Mouse (Mus musculus): ENCODE measurements at regions not wholly inside any gene's neighbourhood (a gene's known extent, or its start where the extent isn't known, plus 50 kb on each side); places are given as distances from the start of the nearest gene placed in this dataset.

DNA sequence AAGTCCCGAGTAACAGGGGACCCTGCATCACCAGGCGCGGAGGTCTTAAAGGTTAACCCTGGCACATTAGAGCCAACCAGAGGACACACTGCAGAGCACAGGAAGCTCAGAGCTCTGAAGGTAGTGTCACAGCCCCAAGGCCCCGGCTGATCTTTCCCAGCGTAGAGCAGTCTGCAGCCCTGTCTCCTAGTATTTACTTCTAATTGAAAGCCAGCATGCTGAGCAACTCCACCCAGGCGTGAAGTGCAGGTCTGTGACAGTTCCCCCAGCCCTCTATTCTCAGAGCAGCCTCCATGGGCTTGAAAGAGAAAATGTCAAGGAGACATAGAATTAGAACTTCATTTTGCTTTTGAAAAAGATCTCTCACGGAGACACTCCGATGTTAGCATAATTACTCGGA, 187.0 kb upstream of the Rybp start:
- Histone ChIP-seq H3K36me3 (ENCODE audit: control insufficient read depth, insufficient read depth, low read length) (no peaks in the 10 kb centered on the region), H3K27ac (replicated peaks) (no peak overlapping the region), H3K4me1 (replicated peaks; ENCODE audit: control insufficient read depth, insufficient read depth) (no peaks in the 10 kb centered on the region), H3K4me2 (replicated peaks; ENCODE audit: low read depth) (no peak overlapping the region), H3K9me3 (ENCODE audit: control insufficient read depth, low read length) (no peaks in the 10 kb centered on the region), H3K9ac (ENCODE audit: low read length) (no peak overlapping the region), H3K27me3 (ENCODE audit: control insufficient read depth, insufficient read depth, low read length) (no peaks in the 10 kb centered on the region), H3K4me3 (ENCODE audit: low read depth, low read length) (no peak overlapping the region)
- 77% methylated on average over 9 of the region's 9 CpGs for WGBS
- DNase-seq (ENCODE audit: low spot score) (no peak), ATAC-seq (ENCODE audit: low FRiP score, low TSS enrichment) (no peak)
- TF ChIP-seq EP300 (optimal IDR thresholded peaks at IDR 0.05) (no peak), CTCF (IDR thresholded peaks at IDR 0.05; ENCODE audit: low read depth) (no peak)

DNA sequence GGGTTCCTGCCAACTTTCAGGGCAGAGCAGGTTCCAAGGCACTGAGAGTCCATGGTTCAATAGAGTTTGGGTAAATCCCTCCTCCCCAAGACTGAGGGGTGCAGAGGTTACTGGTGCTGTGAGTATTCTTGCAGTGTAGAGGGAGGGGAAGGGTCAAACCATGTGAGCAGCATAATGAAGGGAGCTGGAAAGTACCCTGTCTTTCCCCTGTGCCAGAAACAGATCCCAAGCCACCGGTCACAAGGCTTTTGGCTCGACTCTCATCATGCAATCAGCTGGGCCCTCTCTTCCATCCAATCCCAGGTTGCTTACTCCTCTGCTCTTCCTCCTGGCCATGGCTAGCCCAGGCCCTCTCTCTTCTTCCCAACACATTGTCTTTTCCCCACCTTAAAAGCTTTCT, 182.8 kb upstream of the Rybp start:
- no peak overlapping the region for H3K4me3 ChIP-seq (ENCODE audit: low read depth, low read length)
- H3K9me3 ChIP-seq (ENCODE audit: control insufficient read depth, low read length), result no peaks in the 10 kb centered on the region
- no peaks in the 10 kb centered on the region for H3K27me3 ChIP-seq (ENCODE audit: control insufficient read depth, insufficient read depth, low read length)
- TF ChIP-seq EP300 (optimal IDR thresholded peaks at IDR 0.05), result no peak
- no peak for TF ChIP-seq CTCF (IDR thresholded peaks at IDR 0.05; ENCODE audit: low read depth)
- no peak overlapping the region for H3K27ac ChIP-seq (replicated peaks)
- WGBS, result 71% methylated on average over 2 of the region's 2 CpGs
- no peaks in the 10 kb centered on the region for H3K4me1 ChIP-seq (replicated peaks; ENCODE audit: control insufficient read depth, insufficient read depth)
- no peak for DNase-seq (ENCODE audit: low spot score)
- H3K9ac ChIP-seq (ENCODE audit: low read length), result no peak overlapping the region
- no peak overlapping the region for H3K4me2 ChIP-seq (replicated peaks; ENCODE audit: low read depth)
- no peak for ATAC-seq (ENCODE audit: low FRiP score, low TSS enrichment)
- H3K36me3 ChIP-seq (ENCODE audit: control insufficient read depth, insufficient read depth, low read length), result no peaks in the 10 kb centered on the region

DNA sequence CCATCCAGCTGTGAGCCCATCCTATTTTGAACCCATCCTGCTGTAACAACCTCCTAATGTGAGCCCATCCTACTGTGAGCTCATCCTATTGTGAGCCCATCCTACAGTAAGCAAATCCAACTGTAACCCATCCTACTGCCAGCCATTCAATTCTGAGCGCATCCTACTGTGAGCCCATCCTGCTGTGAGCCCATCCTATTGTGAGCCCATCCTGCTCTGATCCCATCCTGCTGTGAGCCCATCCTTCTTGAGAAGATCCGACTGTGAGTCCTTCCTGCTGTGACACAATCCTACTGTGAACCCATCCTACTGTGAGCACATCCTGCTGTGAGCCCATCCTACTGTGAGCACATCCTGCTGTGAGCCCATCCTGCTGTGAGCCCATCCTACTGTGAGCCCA, 175.5 kb upstream of the Rybp start:
- Histone ChIP-seq H3K27me3 (ENCODE audit: control insufficient read depth, insufficient read depth, low read length) (no peaks in the 10 kb centered on the region), H3K4me1 (replicated peaks; ENCODE audit: control insufficient read depth, insufficient read depth) (no peaks in the 10 kb centered on the region), H3K9me3 (ENCODE audit: control insufficient read depth, low read length) (no peaks in the 10 kb centered on the region), H3K9ac (ENCODE audit: low read length) (no peak overlapping the region), H3K36me3 (ENCODE audit: control insufficient read depth, insufficient read depth, low read length) (no peaks in the 10 kb centered on the region), H3K4me3 (ENCODE audit: low read depth, low read length) (no peak overlapping the region), H3K4me2 (replicated peaks; ENCODE audit: low read depth) (no peak overlapping the region), H3K27ac (replicated peaks) (no peak overlapping the region)
- 85% methylated on average over 2 of the region's 2 CpGs for WGBS
- TF ChIP-seq EP300 (optimal IDR thresholded peaks at IDR 0.05) (no peak), CTCF (IDR thresholded peaks at IDR 0.05; ENCODE audit: low read depth) (no peak)
- ATAC-seq (ENCODE audit: low FRiP score, low TSS enrichment) (no peak), DNase-seq (ENCODE audit: low spot score) (no peak)

DNA sequence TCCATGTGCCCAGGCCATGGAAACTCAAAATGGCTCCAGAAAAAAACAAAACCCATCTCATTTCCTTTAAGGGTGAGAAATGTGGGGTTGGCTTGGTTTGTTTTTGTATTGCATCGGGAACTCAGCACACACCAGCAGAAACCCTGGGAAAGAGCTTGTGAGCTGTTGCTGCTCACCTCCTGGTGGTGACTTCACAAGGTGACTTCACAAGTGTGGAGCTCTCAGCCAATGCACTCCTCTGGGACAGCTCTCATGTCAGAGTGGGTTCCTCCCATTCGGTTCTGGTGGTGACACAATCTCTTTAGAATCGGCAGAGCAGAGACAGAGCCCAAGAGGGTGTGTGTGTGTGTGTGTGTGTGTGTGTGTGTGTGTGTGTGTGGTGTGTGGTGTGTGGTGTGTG, 166.1 kb upstream of the Rybp start:
- DNase-seq (ENCODE audit: low spot score) (no peak), ATAC-seq (ENCODE audit: low FRiP score, low TSS enrichment) (no peak)
- Histone ChIP-seq H3K27ac (replicated peaks) (no peak overlapping the region), H3K4me2 (replicated peaks; ENCODE audit: low read depth) (no peak overlapping the region), H3K4me3 (ENCODE audit: low read depth, low read length) (no peak overlapping the region), H3K9me3 (ENCODE audit: control insufficient read depth, low read length) (no peaks in the 10 kb centered on the region), H3K4me1 (replicated peaks; ENCODE audit: control insufficient read depth, insufficient read depth) (no peaks in the 10 kb centered on the region), H3K9ac (ENCODE audit: low read length) (no peak overlapping the region), H3K27me3 (ENCODE audit: control insufficient read depth, insufficient read depth, low read length) (no peaks in the 10 kb centered on the region), H3K36me3 (ENCODE audit: control insufficient read depth, insufficient read depth, low read length) (no peaks in the 10 kb centered on the region)
- TF ChIP-seq EP300 (optimal IDR thresholded peaks at IDR 0.05) (no peak), CTCF (IDR thresholded peaks at IDR 0.05; ENCODE audit: low read depth) (no peak)
- WGBS, result 84% methylated on average over 3 of the region's 3 CpGs

DNA sequence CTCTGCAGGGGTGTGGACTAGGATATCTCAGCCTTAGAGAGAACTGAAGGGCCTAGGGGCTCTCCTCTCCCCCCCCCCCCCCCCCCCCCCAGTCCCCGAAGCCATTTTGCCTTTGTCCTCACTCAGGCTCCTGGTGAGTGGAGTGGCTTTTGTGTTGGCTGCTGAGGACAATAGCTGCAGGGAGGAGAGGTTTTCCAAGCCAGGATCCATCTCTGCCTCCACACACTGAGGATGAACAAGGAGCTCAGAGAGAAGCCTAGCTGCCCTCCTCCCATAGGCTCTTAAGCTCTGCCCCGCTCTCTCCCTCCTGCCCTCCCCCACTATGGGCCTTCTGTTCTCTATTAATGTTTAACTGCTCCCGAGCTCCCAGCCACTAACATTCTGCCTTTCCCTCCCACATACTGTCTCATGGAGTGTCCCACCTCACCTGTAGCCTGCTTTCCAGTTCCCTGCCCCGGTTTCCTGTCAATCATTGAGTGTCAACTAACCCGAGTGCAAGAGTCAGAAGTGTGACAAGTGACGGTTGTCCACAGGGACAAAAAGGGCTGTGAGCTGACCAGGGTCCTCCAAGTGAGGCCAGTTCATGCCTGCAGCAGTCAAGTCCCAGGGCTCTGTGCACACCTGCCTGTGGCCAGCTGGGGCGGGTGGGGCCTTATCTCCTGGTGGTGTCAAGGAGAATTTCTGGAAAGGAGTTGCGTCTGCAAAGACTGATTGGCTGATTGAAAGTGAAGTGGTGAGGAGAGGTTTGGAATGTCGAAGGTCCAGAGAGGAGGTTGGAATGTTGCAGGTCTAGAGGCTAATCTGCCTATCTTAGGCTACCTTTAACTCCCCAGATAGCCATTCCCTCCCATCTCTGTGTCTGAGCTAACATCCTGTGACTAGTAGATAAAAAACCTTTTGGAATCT, 165.1 kb upstream of the Rybp start:
- DNase-seq (ENCODE audit: low spot score), result peak; percentile 52

DNA sequence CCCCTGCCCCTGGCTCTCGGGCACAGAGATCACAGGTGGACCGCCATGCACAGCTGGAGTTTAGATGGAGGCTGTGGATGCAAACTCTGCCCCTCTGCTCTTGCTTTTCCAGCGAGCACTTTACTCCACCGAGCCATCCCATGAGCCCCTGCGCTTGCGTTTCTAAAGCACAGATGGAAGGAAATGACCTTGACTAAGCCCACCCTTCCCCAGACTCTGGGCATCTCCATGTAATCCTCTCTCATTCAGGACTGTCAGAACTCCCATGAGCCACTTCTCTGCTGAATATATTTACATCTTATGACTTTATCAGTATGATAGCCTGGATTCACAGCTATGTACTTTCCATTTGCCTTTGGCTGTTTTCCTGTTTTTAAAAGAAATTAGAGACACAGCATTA, 162.8 kb upstream of the Rybp start:
- no peak overlapping the region for H3K27ac ChIP-seq (replicated peaks)

More for the DNA sequence above, 165.1 kb upstream of the Rybp start:
- Histone ChIP-seq H3K9me3 (ENCODE audit: control insufficient read depth, low read length) (no peaks in the 10 kb centered on the region), H3K27me3 (ENCODE audit: control insufficient read depth, insufficient read depth, low read length) (no peaks in the 10 kb centered on the region), H3K36me3 (ENCODE audit: control insufficient read depth, insufficient read depth, low read length) (no peaks in the 10 kb centered on the region), H3K27ac (replicated peaks) (no peak overlapping the region), H3K4me3 (ENCODE audit: low read depth, low read length) (no peak overlapping the region), H3K4me1 (replicated peaks; ENCODE audit: control insufficient read depth, insufficient read depth) (no peaks in the 10 kb centered on the region), H3K9ac (ENCODE audit: low read length) (no peak overlapping the region), H3K4me2 (replicated peaks; ENCODE audit: low read depth) (no peak overlapping the region)
- TF ChIP-seq CTCF (IDR thresholded peaks at IDR 0.05; ENCODE audit: low read depth), result no peak
- no peak for TF ChIP-seq EP300 (optimal IDR thresholded peaks at IDR 0.05)
- WGBS, result 51% methylated on average over 8 of the region's 9 CpGs
- ATAC-seq (ENCODE audit: low FRiP score, low TSS enrichment), result peak; percentile 72

More for the DNA sequence above, 162.8 kb upstream of the Rybp start:
- no peak overlapping the region for H3K4me3 ChIP-seq (ENCODE audit: low read depth, low read length)
- no peak for DNase-seq (ENCODE audit: low spot score)
- no peaks in the 10 kb centered on the region for H3K4me1 ChIP-seq (replicated peaks; ENCODE audit: control insufficient read depth, insufficient read depth)
- no peak overlapping the region for H3K9ac ChIP-seq (ENCODE audit: low read length)
- 91% methylated on average over 6 of the region's 6 CpGs for WGBS
- no peaks in the 10 kb centered on the region for H3K9me3 ChIP-seq (ENCODE audit: control insufficient read depth, low read length)
- H3K27me3 ChIP-seq (ENCODE audit: control insufficient read depth, insufficient read depth, low read length), result no peaks in the 10 kb centered on the region
- no peak overlapping the region for H3K4me2 ChIP-seq (replicated peaks; ENCODE audit: low read depth)
- TF ChIP-seq CTCF (IDR thresholded peaks at IDR 0.05; ENCODE audit: low read depth) (no peak), EP300 (optimal IDR thresholded peaks at IDR 0.05) (no peak)
- no peaks in the 10 kb centered on the region for H3K36me3 ChIP-seq (ENCODE audit: control insufficient read depth, insufficient read depth, low read length)
- no peak for ATAC-seq (ENCODE audit: low FRiP score, low TSS enrichment)
